Mouse (Mus musculus) limb, embryonic 14.5 days (tissue): ENCODE measurements at regions not wholly inside any gene's neighbourhood (a gene's known extent, or its start where the extent isn't known, plus 50 kb on each side); places are given as distances from the start of the nearest gene placed in this dataset.

ENCODE experiments used
- ATAC-seq: fragments of 200-750 bp; cut with Nextera tagmentation; 2 replicates; pipeline ENCODE4 v1.8.0; 2017; ENCODE audit warnings: low read depth, moderate number of reproducible peaks, moderate TSS enrichment; ENCODE audit not compliant: low FRiP score
- DNase-seq: peaks from one replicate; pipeline ENCODE4 v3.0.0-alpha.2; 2015; ENCODE audit warnings: low spot score
- H3K27ac ChIP-seq: fragments of 300-500 bp; sonication (generic); replicated peaks from 2 replicates; pipeline ENCODE4 v1.5.1; 2014; ENCODE audit warnings: low read depth, mild to moderate bottlenecking, low read length, moderate library complexity, mixed read lengths
- H3K27me3 ChIP-seq: fragments of 300-500 bp; sonication (generic); 2 replicates; pipeline ENCODE4 v1.6.1; 2014; ENCODE audit warnings: low read length, mixed read lengths; ENCODE audit not compliant: control insufficient read depth, insufficient read depth
- H3K36me3 ChIP-seq: fragments of 300-500 bp; sonication (generic); 2 replicates; pipeline ENCODE4 v1.6.1; 2014; ENCODE audit warnings: mild to moderate bottlenecking, low read length, moderate library complexity, mixed read lengths; ENCODE audit not compliant: control insufficient read depth, insufficient read depth
- H3K4me1 ChIP-seq: fragments of 300-500 bp; sonication (generic); 2 replicates; pipeline ENCODE4 v1.6.1; 2014; ENCODE audit warnings: antibody characterized with exemption, low read length, mixed read lengths; ENCODE audit not compliant: control insufficient read depth, insufficient read depth
- H3K4me2 ChIP-seq: fragments of 300-500 bp; sonication (generic); replicated peaks from 2 replicates; pipeline ENCODE4 v1.6.1; 2014; ENCODE audit warnings: low read depth, mild to moderate bottlenecking, low read length, moderate library complexity; ENCODE audit not compliant: severe bottlenecking
- H3K4me3 ChIP-seq: fragments of 300-500 bp; sonication (generic); replicated peaks from 2 replicates; pipeline ENCODE4 v1.5.1; 2014; ENCODE audit warnings: low read length
- H3K9ac ChIP-seq: fragments of 300-500 bp; sonication (generic); 2 replicates; pipeline ENCODE4 v1.6.1; 2014; ENCODE audit warnings: mild to moderate bottlenecking, low read depth, low read length, moderate library complexity; ENCODE audit not compliant: severe bottlenecking
- H3K9me3 ChIP-seq: fragments of 300-500 bp; sonication (generic); 2 replicates; pipeline ENCODE4 v1.6.1; 2016; ENCODE audit warnings: low read length; ENCODE audit not compliant: control insufficient read depth
- POLR2A ChIP-seq: fragments of 200-500 bp; IDR thresholded peaks from 2 replicates; pipeline ENCODE4 v1.8.0; 2012; ENCODE audit warnings: inconsistent platforms, mild to moderate bottlenecking, moderate library complexity, borderline replicate concordance; ENCODE audit not compliant: insufficient read depth, insufficient read length; ENCODE audit errors: extremely low read depth
- WGBS: fragments of 180-500 bp; shearing (Covaris S2); extraction: QIAGEN DNeasy Blood & Tissue Kit; methylation state at CpG from one replicate; pipeline ENCODE4 v1.1.7; 2014; 5-methylcytosine and 5-hydroxymethylcytosine counted together

DNA sequence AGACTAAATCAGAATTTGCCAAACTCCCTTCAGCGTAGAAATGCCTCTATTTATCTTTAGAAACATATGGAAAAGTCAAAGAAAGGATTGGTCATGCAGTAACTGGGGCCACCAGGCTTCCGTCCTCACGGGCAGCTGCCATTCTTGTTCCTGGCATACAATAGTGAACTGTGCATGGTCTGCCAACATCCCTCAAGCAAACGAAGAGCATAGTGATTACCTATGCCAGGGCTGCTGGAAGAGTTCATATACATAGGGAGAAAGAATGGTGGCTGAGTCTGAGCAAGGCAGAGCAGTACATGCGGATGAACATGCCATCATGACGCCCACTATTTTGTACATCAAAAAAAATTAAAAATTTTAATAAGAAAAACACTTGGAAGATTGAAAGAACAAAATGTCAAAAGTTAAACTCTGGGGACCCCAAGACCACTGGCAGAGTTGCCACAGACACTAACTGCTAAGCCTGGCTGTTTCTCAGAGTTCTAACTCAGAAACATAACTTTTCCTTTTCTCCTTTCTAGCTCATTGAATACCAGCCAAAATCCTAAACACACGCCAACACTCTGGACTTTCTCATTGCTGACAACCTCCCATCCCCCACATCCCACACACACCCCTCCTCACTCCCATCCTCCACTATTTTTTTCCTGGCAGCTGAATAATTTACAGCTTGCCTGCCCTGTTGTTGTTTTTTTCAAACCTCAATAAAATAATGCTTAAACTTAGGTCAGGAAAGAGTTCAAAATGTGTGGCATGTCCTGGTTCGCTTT is 989.1 kb downstream of the 4930447A16Rik start:
- Histone ChIP-seq H3K4me3 (no peak overlapping the region), H3K27ac (no peak overlapping the region), H3K36me3 (no peaks in the 10 kb centered on the region), H3K4me2 (no peak overlapping the region), H3K9ac (no peak overlapping the region), H3K9me3 (no peaks in the 10 kb centered on the region), H3K27me3 (no peaks in the 10 kb centered on the region), H3K4me1 (no peaks in the 10 kb centered on the region)
- TF ChIP-seq POLR2A = no peak
- ATAC-seq (no peak; the same call in 1 of the 2 replicates), DNase-seq (peak; percentile 27)
- WGBS = 67% methylated on average over 8 of the region's 8 CpGs

DNA sequence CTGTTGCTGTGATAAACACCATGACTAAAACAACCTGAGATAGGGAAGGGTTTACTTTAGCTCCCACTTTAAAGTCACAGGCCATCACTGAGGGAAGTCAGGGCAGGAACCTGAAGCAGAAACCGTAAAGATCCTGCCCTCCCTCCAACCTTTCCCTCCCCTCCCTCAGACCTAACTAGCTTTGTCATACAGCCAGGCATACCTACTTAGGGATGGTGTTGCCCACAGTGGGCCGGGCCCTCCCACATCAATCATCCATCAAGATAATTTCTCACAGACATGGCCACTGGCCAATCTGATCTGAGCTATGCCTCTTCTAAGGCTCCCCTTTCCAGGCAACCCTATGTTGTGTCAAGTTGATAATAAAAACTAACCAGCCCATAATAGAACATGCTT is 989.7 kb downstream of the 4930447A16Rik start:
- 52% methylated on average over 2 of the region's 2 CpGs for WGBS
- no peak for TF ChIP-seq POLR2A
- no peaks in the 10 kb centered on the region for H3K27me3 ChIP-seq
- no peaks in the 10 kb centered on the region for H3K9me3 ChIP-seq
- H3K27ac ChIP-seq = no peak overlapping the region
- ATAC-seq = no peak
- no peaks in the 10 kb centered on the region for H3K4me1 ChIP-seq
- no peak for DNase-seq
- H3K9ac ChIP-seq = no peak overlapping the region
- no peak overlapping the region for H3K4me2 ChIP-seq
- no peak overlapping the region for H3K4me3 ChIP-seq
- H3K36me3 ChIP-seq = no peaks in the 10 kb centered on the region

DNA sequence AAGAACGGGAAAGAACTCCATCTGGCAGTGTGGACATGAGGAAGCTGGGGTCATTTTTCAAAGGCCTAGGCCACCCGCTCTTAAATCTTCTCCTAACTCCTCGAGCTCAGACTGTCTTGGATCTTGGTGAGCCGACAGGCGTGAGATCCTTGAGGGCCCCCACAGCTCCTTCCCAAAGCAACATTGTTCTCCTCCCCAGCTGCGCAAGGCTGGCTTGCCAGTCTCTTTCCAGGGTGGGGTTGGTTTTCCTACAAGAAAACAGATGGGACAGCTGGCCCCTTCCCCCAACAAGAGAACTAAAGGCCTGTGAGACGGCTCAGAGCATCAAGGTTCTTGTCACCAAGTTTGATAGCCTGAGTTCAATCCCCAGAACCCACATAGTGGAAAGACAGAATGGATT is 994.3 kb downstream of the 4930447A16Rik start:
- TF ChIP-seq POLR2A = no peak
- no peaks in the 10 kb centered on the region for H3K27me3 ChIP-seq
- DNase-seq (peak; percentile 16), ATAC-seq (no peak)
- H3K4me2 ChIP-seq = no peak overlapping the region
- no peaks in the 10 kb centered on the region for H3K4me1 ChIP-seq
- no peaks in the 10 kb centered on the region for H3K9me3 ChIP-seq
- H3K9ac ChIP-seq = no peak overlapping the region
- H3K27ac ChIP-seq = no peak overlapping the region
- no peaks in the 10 kb centered on the region for H3K36me3 ChIP-seq
- H3K4me3 ChIP-seq = no peak overlapping the region
- 36% methylated on average over 7 of the region's 7 CpGs for WGBS

DNA sequence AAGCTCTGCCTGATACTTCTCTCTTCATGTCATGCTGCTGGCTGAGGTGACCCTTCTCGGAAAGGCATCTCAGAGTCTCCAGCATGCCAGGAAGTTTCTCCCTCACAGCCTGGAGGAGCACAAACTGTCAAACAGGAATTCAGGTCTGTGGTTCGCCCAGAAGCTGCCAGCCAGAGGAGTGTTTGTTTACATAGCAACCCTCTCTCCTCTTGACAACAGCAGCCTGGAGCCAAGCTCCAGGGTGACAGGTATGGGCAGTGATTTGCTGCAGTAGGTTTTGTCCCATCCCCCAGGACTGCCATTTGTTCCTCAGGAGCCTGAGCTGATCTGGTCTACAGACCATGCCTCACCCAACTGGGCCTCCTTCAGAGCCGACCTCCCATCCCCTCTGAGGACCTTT is 995.4 kb downstream of the 4930447A16Rik start:
- Histone ChIP-seq H3K9ac (no peak overlapping the region), H3K4me2 (no peak overlapping the region), H3K9me3 (no peaks in the 10 kb centered on the region), H3K4me1 (no peaks in the 10 kb centered on the region), H3K4me3 (no peak overlapping the region), H3K36me3 (no peaks in the 10 kb centered on the region), H3K27me3 (no peaks in the 10 kb centered on the region), H3K27ac (no peak overlapping the region)
- no peak for DNase-seq
- ATAC-seq = no peak
- WGBS = 16% methylated on average over 3 of the region's 3 CpGs
- TF ChIP-seq POLR2A = no peak

DNA sequence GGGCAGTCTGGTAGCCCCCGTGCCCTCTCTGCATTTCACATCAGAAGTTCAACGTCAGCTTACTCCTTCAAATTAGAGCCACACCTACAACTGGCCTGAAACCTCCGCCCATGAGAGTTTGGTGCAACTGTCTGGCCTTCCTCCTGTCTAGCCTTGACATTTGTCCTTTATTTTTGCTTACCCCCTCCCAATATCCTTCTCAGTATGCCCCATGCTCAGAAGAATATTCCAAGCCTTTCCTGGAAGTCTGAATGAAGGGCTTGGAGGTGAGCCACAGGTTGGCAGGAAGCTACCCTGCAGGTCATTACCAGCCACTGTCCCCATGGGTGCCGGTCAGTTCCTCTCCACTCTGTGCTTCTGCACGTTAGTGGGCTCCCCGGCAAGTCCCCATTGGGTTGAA is 997.4 kb downstream of the 4930447A16Rik start:
- H3K36me3 ChIP-seq = no peaks in the 10 kb centered on the region
- no peaks in the 10 kb centered on the region for H3K27me3 ChIP-seq
- H3K9ac ChIP-seq = no peak overlapping the region
- WGBS = 71% methylated on average over 6 of the region's 6 CpGs
- no peak overlapping the region for H3K4me3 ChIP-seq
- H3K9me3 ChIP-seq = no peaks in the 10 kb centered on the region
- no peak for DNase-seq
- H3K27ac ChIP-seq = no peak overlapping the region
- no peak for TF ChIP-seq POLR2A
- H3K4me2 ChIP-seq = no peak overlapping the region
- ATAC-seq = no peak
- H3K4me1 ChIP-seq = no peaks in the 10 kb centered on the region
